Mouse (Mus musculus) limb, embryonic 10.5 days (tissue): Measurements from ENCODE around the gene Ccr10. TPM values are rescaled to one million over a fixed set of nuclear protein-coding genes. Genes with fewer than 3 reads are reported as not detected.

Experiments
- DNase-seq: peaks from one replicate; pipeline ENCODE4 v3.0.0-alpha.2; 2017; ENCODE audit warnings: low spot score
- H3K27ac ChIP-seq: fragments of 300-500 bp; sonication (generic); 2 replicates; pipeline ENCODE4 v1.5.1; 2016; ENCODE audit warnings: mild to moderate bottlenecking
- H3K27me3 ChIP-seq: fragments of 300-500 bp; sonication (generic); 2 replicates; pipeline ENCODE4 v1.6.1; 2016; ENCODE audit warnings: low read depth, mild to moderate bottlenecking; ENCODE audit not compliant: poor library complexity, severe bottlenecking
- H3K36me3 ChIP-seq: fragments of 300-500 bp; sonication (generic); 2 replicates; pipeline ENCODE4 v1.6.1; 2016; ENCODE audit warnings: mild to moderate bottlenecking, moderate library complexity
- H3K4me1 ChIP-seq: fragments of 300-500 bp; sonication (generic); 2 replicates; pipeline ENCODE4 v1.6.1; 2016
- H3K4me3 ChIP-seq: fragments of 300-500 bp; sonication (generic); 2 replicates; pipeline ENCODE4 v1.5.1; 2016; ENCODE audit warnings: mild to moderate bottlenecking, moderate library complexity
- H3K9me3 ChIP-seq: fragments of 300-500 bp; sonication (generic); replicated peaks from 2 replicates; pipeline ENCODE4 v1.6.1; 2016; ENCODE audit warnings: mild to moderate bottlenecking
- WGBS: fragments of 180-500 bp; shearing (Covaris S2); methylation state at CpG from one replicate; pipeline ENCODE4 v1.1.7; 2016; 5-methylcytosine and 5-hydroxymethylcytosine counted together
- polyA plus RNA-seq: library from polyadenylated mRNA; unstranded; fragments of >200 nt; fragmentation: Nextera tagmentation; extraction: Ambion mirVana; gene quantifications from 2 replicates; pipeline ENCODE4 v1.2.1, GENCODE M21; 2016

Ccr10 gene
- not detected in 2 replicates for polyA plus RNA-seq

DNA sequence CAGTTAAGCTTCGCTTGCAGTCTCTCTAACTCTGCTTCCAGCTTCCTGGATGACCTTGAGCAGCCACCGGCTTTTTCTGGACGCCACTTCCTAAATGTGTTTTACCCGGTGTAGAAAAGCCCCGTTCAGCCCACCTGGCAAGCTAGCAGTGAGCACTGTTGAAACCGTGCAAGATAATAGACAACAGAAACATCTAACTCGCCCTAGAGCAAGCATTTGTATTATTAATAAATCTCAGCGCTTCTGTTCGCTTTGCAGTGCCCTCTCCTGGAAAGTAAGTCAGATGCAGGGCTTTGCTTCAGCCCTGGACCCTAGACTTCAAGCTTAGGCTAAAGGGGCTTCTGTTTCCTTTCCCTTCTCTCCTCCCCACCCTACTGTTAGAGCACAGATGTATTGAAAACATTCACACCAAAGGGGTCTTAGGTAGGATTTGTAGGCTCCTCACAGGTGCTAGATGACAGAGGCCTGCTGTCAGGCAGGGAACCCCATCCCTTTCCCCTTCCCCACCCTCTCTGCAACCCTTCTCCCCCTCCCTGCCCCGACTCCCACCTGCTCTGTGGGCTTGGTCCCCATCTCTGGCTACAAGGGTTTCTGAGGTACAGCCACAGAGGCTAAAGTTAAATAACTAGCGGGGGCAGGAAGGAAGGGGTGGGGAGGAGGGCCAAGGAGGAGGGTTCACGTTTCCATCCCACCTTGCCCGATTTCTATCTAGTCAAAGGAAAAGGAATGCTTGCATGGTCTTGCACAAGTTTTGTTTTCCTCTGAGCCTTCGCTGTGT is at the start of gene Ccr10:
Gene Ccr10, minus strand, starts transcription at position 593 of the 778 bp plus-strand sequence.
- H3K4me1 ChIP-seq, result peaks cover 74% of the 10 kb centered on the region
- peak; percentile 32 for DNase-seq
- peak within 1 kb of the TSS; percentile 73; the same call in 1 of the 2 replicates for H3K27ac ChIP-seq

GRCm38 (mm10) chr11:101224337-101224736 is 49.1 kb upstream of the Ccr10 start:
- no peak for DNase-seq
- no peak overlapping the region for H3K4me3 ChIP-seq
- peaks cover 16% of the 10 kb centered on the region for H3K4me1 ChIP-seq
- no peaks in the 10 kb centered on the region; the same call in 1 of the 2 replicates for H3K27me3 ChIP-seq
- WGBS, result 91% methylated on average over 3 of the region's 3 CpGs
- H3K27ac ChIP-seq, result no peak overlapping the region
- no peaks in the 10 kb centered on the region for H3K36me3 ChIP-seq
- H3K9me3 ChIP-seq, result no peaks in the 10 kb centered on the region

More for the DNA sequence above, at the start of gene Ccr10:
- Histone ChIP-seq H3K36me3 (no peaks in the 10 kb centered on the region), H3K9me3 (no peaks in the 10 kb centered on the region), H3K4me3 (peak within 1 kb of the TSS; percentile 46), H3K27me3 (peaks cover 92% of the 10 kb centered on the region)
- WGBS, result 26% methylated on average over 14 of the region's 14 CpGs

- no peaks in the 10 kb centered on the region for H3K36me3 ChIP-seq
- H3K4me1 ChIP-seq, result peaks cover 12% of the 10 kb centered on the region; the same call in 1 of the 2 replicates
- 93% methylated on average over 8 of the region's 8 CpGs for WGBS
- H3K27me3 ChIP-seq, result no peaks in the 10 kb centered on the region; the same call in 1 of the 2 replicates
- H3K27ac ChIP-seq, result no peak overlapping the region
- no peaks in the 10 kb centered on the region for H3K9me3 ChIP-seq
- no peak for DNase-seq
- no peak overlapping the region for H3K4me3 ChIP-seq
These were observed 46.2 kb upstream of the Ccr10 start for GRCm38 (mm10) chr11:101221306-101221986.

DNA sequence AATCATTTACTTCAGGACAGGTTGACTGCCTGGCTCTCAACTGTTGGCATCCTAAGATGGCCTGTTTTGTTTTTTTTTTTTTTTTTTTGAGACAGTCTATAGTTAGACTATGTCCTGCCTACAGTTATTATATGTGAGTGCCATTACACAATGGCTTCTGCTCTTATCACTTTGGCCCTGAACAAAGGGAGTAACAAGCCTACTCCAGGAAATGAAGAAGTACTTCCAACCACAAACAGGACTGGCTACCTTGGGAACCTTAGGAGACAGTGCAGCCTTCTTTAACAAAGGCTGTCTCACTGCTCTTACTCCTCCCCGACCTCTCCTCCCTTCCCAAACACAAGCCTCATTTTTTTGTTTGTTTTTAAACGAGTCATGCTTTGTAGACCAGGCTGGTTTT is 45.6 kb upstream of the Ccr10 start:
- Histone ChIP-seq H3K4me1 (peaks cover 6% of the 10 kb centered on the region; the same call in 1 of the 2 replicates), H3K27me3 (no peaks in the 10 kb centered on the region; the same call in 1 of the 2 replicates), H3K36me3 (0 out of 2 replicates have a peak, but pooled peaks cover under 1% of the 10 kb centered on the region), H3K27ac (no peak overlapping the region), H3K9me3 (no peaks in the 10 kb centered on the region), H3K4me3 (no peak overlapping the region)
- WGBS, result 62% methylated on average over 2 of the region's 2 CpGs
- DNase-seq, result no peak

DNA sequence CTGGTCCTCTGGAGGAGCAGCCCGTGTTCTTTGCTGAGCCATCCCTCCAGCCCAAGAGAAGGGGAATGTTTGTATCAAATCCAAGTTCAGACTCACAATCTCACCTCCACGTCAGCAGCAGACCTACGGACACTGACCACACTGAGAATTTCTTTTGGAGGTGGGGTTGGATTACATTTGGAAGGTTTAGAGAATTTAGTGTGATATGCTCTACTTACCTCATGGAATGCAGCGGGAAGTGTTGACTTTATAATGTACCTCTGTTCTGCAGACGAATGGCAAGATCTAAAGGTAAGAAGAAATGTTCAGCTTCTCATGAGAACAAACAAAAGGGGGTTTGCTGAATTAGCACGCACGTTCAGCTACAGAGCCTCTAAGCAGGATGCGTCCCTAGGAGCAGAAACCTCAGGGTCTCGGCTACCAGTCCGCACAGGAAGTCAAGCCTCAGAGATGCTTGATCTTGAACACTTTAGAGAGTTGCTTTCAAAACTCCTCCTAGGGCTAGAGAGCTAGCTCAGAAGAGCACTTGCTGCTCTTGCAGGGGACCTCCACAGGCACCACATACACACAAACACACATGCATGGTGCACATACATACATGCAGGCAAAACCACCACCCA is 43.3 kb upstream of the Ccr10 start:
- Histone ChIP-seq H3K4me3 (no peak overlapping the region), H3K36me3 (peaks cover 22% of the 10 kb centered on the region), H3K27ac (no peak overlapping the region), H3K27me3 (no peaks in the 10 kb centered on the region), H3K4me1 (no peaks in the 10 kb centered on the region), H3K9me3 (no peaks in the 10 kb centered on the region)
- no peak for DNase-seq
- 89% methylated on average over 10 of the region's 10 CpGs for WGBS

- no peaks in the 10 kb centered on the region for H3K27me3 ChIP-seq
- no peak for DNase-seq
- no peak overlapping the region for H3K4me3 ChIP-seq
- H3K27ac ChIP-seq, result no peak overlapping the region
- H3K36me3 ChIP-seq, result peaks cover 33% of the 10 kb centered on the region
- H3K4me1 ChIP-seq, result no peaks in the 10 kb centered on the region
- H3K9me3 ChIP-seq, result no peaks in the 10 kb centered on the region
- 93% methylated on average over 5 of the region's 5 CpGs for WGBS
These were observed 41.7 kb upstream of the Ccr10 start for GRCm38 (mm10) chr11:101216936-101217335.

- no peak overlapping the region for H3K4me3 ChIP-seq
- H3K36me3 ChIP-seq, result peaks cover 61% of the 10 kb centered on the region
- WGBS, result 59% methylated on average over 3 of the region's 3 CpGs
- DNase-seq, result peak; percentile 40
- H3K4me1 ChIP-seq, result no peaks in the 10 kb centered on the region
- no peaks in the 10 kb centered on the region for H3K27me3 ChIP-seq
- H3K27ac ChIP-seq, result no peak overlapping the region
- no peaks in the 10 kb centered on the region for H3K9me3 ChIP-seq
These were observed 36.7 kb upstream of the Ccr10 start for GRCm38 (mm10) chr11:101211970-101212369.

DNA sequence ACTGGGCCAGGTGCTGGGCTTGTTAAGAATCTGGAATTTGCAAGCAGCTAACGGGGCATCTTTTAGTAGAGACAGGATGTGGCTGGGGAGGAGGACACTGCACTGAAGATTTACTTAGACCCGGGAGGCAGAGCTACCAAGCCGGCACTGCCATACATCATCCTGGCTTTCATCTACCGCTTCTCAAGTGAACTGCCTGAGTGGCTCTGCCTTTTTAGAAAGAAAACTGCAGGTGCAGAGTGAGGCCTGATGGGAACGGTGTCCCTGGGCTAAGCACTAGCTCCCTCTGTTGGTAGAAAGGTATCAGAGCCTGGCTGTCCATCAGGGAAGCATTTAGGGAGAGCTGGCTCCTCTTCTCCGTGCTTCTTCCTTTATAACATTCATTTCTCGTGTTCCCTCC is 25.7 kb upstream of the Ccr10 start:
- 33% methylated on average over 7 of the region's 7 CpGs for WGBS
- no peak for DNase-seq
- peaks cover 67% of the 10 kb centered on the region for H3K36me3 ChIP-seq

GRCm38 (mm10) chr11:101199555-101199954 is 24.3 kb upstream of the Ccr10 start:
- Histone ChIP-seq H3K9me3 (no peaks in the 10 kb centered on the region), H3K27me3 (no peaks in the 10 kb centered on the region), H3K4me1 (no peaks in the 10 kb centered on the region), H3K27ac (no peak overlapping the region), H3K36me3 (peaks cover 77% of the 10 kb centered on the region), H3K4me3 (no peak overlapping the region)
- 89% methylated on average over 3 of the region's 3 CpGs for WGBS
- no peak for DNase-seq

More for the DNA sequence above, 25.7 kb upstream of the Ccr10 start:
- no peak overlapping the region for H3K27ac ChIP-seq
- no peak overlapping the region for H3K4me3 ChIP-seq
- H3K9me3 ChIP-seq, result no peaks in the 10 kb centered on the region
- H3K4me1 ChIP-seq, result no peaks in the 10 kb centered on the region
- H3K27me3 ChIP-seq, result no peaks in the 10 kb centered on the region

GRCm38 (mm10) chr11:101196175-101196574 is 20.9 kb upstream of the Ccr10 start:
- DNase-seq, result no peak
- H3K9me3 ChIP-seq, result no peaks in the 10 kb centered on the region
- WGBS, result 92% methylated on average over 8 of the region's 8 CpGs
- H3K4me1 ChIP-seq, result peaks cover 9% of the 10 kb centered on the region
- H3K27ac ChIP-seq, result no peak overlapping the region
- peaks cover 74% of the 10 kb centered on the region for H3K36me3 ChIP-seq
- H3K27me3 ChIP-seq, result no peaks in the 10 kb centered on the region
- no peak overlapping the region for H3K4me3 ChIP-seq

DNA sequence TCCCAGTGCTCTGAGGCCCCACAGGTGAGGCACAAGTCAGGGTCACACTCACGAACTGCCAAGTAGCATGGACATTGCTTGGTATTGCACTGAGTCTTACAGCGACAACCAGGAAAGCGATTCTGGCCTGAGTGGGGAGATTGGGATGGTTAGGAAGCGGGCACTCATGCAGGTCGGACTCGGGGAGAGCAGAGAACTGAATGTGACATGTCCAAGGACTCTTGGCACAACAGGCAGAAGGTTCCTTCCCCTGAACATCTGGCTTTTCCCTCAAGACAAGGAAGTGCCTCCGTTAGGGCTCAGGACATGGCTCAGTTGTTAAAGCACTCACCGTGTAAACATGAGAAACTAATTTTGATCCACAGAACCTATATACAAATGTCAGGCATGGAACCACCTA is 20.3 kb upstream of the Ccr10 start:
- no peak for DNase-seq
- Histone ChIP-seq H3K4me3 (no peak overlapping the region), H3K36me3 (peaks cover 72% of the 10 kb centered on the region), H3K4me1 (peaks cover 15% of the 10 kb centered on the region), H3K9me3 (no peaks in the 10 kb centered on the region), H3K27ac (no peak overlapping the region), H3K27me3 (no peaks in the 10 kb centered on the region)
- WGBS, result 89% methylated on average over 8 of the region's 8 CpGs

DNA sequence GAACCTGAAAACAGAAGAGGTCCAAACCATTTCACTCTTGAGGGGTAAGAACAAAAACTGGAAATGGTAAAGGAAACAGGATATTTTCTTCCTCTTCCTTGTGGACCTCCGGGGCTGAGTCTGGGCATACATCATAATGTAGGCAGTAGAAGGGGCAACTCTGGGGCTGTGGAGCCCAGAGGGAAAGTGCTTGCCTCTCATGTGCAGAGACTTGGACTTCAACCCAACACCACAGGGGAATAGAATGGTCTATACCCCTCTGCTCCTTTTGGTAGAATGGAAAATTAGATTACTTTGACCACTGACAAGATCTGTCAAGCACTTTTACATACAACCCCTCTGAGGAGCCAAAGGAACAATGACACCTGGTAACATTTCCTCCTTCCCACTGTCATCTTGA is 19.9 kb upstream of the Ccr10 start:
- Histone ChIP-seq H3K27ac (no peak overlapping the region), H3K4me1 (peaks cover 19% of the 10 kb centered on the region), H3K4me3 (no peak overlapping the region), H3K27me3 (no peaks in the 10 kb centered on the region), H3K36me3 (peaks cover 68% of the 10 kb centered on the region), H3K9me3 (no peaks in the 10 kb centered on the region)
- WGBS, result 71% methylated on average over 1 of the region's 1 CpGs
- no peak for DNase-seq

GRCm38 (mm10) chr11:101194643-101195042 is 19.4 kb upstream of the Ccr10 start:
- no peak for DNase-seq
- H3K36me3 ChIP-seq, result peaks cover 64% of the 10 kb centered on the region
- H3K4me1 ChIP-seq, result peaks cover 24% of the 10 kb centered on the region
- no peak overlapping the region for H3K4me3 ChIP-seq
- no peaks in the 10 kb centered on the region for H3K27me3 ChIP-seq
- no peaks in the 10 kb centered on the region for H3K9me3 ChIP-seq
- WGBS, result 93% methylated on average over 6 of the region's 6 CpGs
- no peak overlapping the region for H3K27ac ChIP-seq
